Mouse (Mus musculus) MEL (cell line): ENCODE measurements around the gene Gm9945. TPM values are rescaled to one million over a fixed set of nuclear protein-coding genes. Genes with fewer than 3 reads are reported as not detected.

Experiments
- DNase-seq: peaks from one replicate; pipeline ENCODE4 v3.0.0; 2011; ENCODE audit warnings: low read depth, low spot score
- H3K27ac ChIP-seq: 2 replicates; pipeline ENCODE4 v1.5.1; 2012; ENCODE audit warnings: low read depth, mild to moderate bottlenecking, control low read depth, low read length, moderate library complexity; ENCODE audit not compliant: control insufficient read depth
- H3K27me3 ChIP-seq, 2 experiments: fragments of 150-350 bp in 1 of 2; sonication (generic) in 1 of 2; 2 replicates each; pipeline ENCODE4 v1.6.1; 2012; ENCODE audit warnings: low read length in 2 of 2, mild to moderate bottlenecking in 2 of 2, improper control_type of control experiment in 1 of 2, moderate library complexity in 1 of 2; ENCODE audit not compliant: insufficient read depth in 2 of 2, control insufficient read depth in 1 of 2
- H3K36me3 ChIP-seq, 2 experiments: 2 replicates each; pipeline ENCODE4 v1.6.1; 2012 to 2014; ENCODE audit warnings: low read length in 2 of 2, improper control_type of control experiment in 1 of 2, inconsistent platforms in 1 of 2, mild to moderate bottlenecking in 1 of 2; ENCODE audit not compliant: insufficient read depth in 2 of 2, control insufficient read depth in 1 of 2
- H3K4me1 ChIP-seq, 2 experiments: fragments of 150-350 bp in 1 of 2; sonication (generic) in 1 of 2; 2 replicates each; pipeline ENCODE4 v1.6.1; 2012; ENCODE audit warnings: low read length in 2 of 2, improper control_type of control experiment in 1 of 2, mild to moderate bottlenecking in 1 of 2; ENCODE audit not compliant: insufficient read depth in 2 of 2, control insufficient read depth in 1 of 2
- H3K4me3 ChIP-seq, 2 experiments: fragments of 150-350 bp in 1 of 2; sonication (generic) in 1 of 2; 2 replicates each; pipeline ENCODE4 v1.5.1; 2012; ENCODE audit warnings: low read depth in 2 of 2, low read length in 2 of 2, mild to moderate bottlenecking in 2 of 2, moderate library complexity in 2 of 2, control low read depth in 1 of 2, improper control_type of control experiment in 1 of 2; ENCODE audit not compliant: control insufficient read depth in 1 of 2, insufficient read depth in 1 of 2
- H3K79me2 ChIP-seq: 2 replicates; pipeline ENCODE4 v1.6.1; 2012; ENCODE audit warnings: mild to moderate bottlenecking, low read length, moderate library complexity; ENCODE audit not compliant: control insufficient read depth, poor library complexity, insufficient read depth
- H3K9ac ChIP-seq: 2 replicates; pipeline ENCODE4 v1.6.1; 2012; ENCODE audit warnings: low read depth, mild to moderate bottlenecking, control low read depth, low read length, moderate library complexity; ENCODE audit not compliant: control insufficient read depth, poor library complexity, severe bottlenecking
- H3K9me3 ChIP-seq: fragments of 150-350 bp; sonication (generic); replicated peaks from 2 replicates; pipeline ENCODE4 v1.6.1; 2012; ENCODE audit warnings: mild to moderate bottlenecking, low read length, improper control_type of control experiment, moderate library complexity; ENCODE audit not compliant: insufficient read depth
- BHLHE40 ChIP-seq: IDR thresholded peaks from 2 replicates; pipeline ENCODE4 v1.6.1; 2012; ENCODE audit warnings: low read depth, mild to moderate bottlenecking, inconsistent platforms, low read length, improper control_type of control experiment, borderline replicate concordance
- CHD1 ChIP-seq: IDR thresholded peaks from 2 replicates; pipeline ENCODE4 v1.6.1; 2012; ENCODE audit warnings: low read depth, mild to moderate bottlenecking, inconsistent platforms, low read length, improper control_type of control experiment
- CHD2 ChIP-seq: IDR thresholded peaks from 2 replicates; pipeline ENCODE4 v1.6.1; 2011; ENCODE audit warnings: low read length, improper control_type of control experiment
- CTCF ChIP-seq, 3 experiments: IDR thresholded peaks in 2 of 3; conservative IDR thresholded peaks in 1 of 3; 2 replicates each; pipeline ENCODE4 v1.5.1; 2011 to 2012; ENCODE audit warnings: low read length in 3 of 3, low read depth in 2 of 3, mild to moderate bottlenecking in 2 of 3, improper control_type of control experiment in 1 of 3, inconsistent platforms in 1 of 3, mixed read lengths in 1 of 3, moderate library complexity in 1 of 3; ENCODE audit not compliant: control insufficient read depth in 1 of 3, insufficient read depth in 1 of 3, poor library complexity in 1 of 3, severe bottlenecking in 1 of 3
- E2F4 ChIP-seq: IDR thresholded peaks from 2 replicates; pipeline ENCODE4 v1.6.1; 2011; ENCODE audit warnings: low read depth, low read length, improper control_type of control experiment, borderline replicate concordance
- ELF1 ChIP-seq: IDR thresholded peaks from 2 replicates; pipeline ENCODE4 v1.6.1; 2014; ENCODE audit warnings: low read depth, mild to moderate bottlenecking, inconsistent platforms, low read length, improper control_type of control experiment, moderate library complexity
- EP300 ChIP-seq, 2 experiments: IDR thresholded peaks; 2 replicates each; pipeline ENCODE4 v1.6.1; 2011; ENCODE audit warnings: improper control_type of control experiment in 2 of 2, low read length in 2 of 2, low read depth in 1 of 2, mild to moderate bottlenecking in 1 of 2
- ETS1 ChIP-seq: IDR thresholded peaks from 2 replicates; pipeline ENCODE4 v1.6.1; 2012; ENCODE audit warnings: low read depth, mild to moderate bottlenecking, inconsistent platforms, low read length, improper control_type of control experiment, moderate library complexity
- GABPA ChIP-seq: IDR thresholded peaks from 2 replicates; pipeline ENCODE4 v1.6.1; 2012; ENCODE audit warnings: low read depth, mild to moderate bottlenecking, inconsistent platforms, low read length, improper control_type of control experiment, moderate library complexity
- GATA1 ChIP-seq: IDR thresholded peaks from 2 replicates; pipeline ENCODE4 v1.6.1; 2011; ENCODE audit warnings: low read depth, low read length, improper control_type of control experiment
- JUND ChIP-seq: IDR thresholded peaks from 2 replicates; pipeline ENCODE4 v1.6.1; 2011; ENCODE audit warnings: low read depth, mild to moderate bottlenecking, improper control_type of control experiment, low read length
- KAT2A ChIP-seq: conservative IDR thresholded peaks from 2 replicates; pipeline ENCODE4 v1.6.1; 2012; ENCODE audit warnings: low read depth, low read length, improper control_type of control experiment, inconsistent platforms
- MAFK ChIP-seq: IDR thresholded peaks from 2 replicates; pipeline ENCODE4 v1.6.1; 2011; ENCODE audit warnings: low read depth, mild to moderate bottlenecking, low read length, improper control_type of control experiment, borderline replicate concordance
- MAX ChIP-seq: IDR thresholded peaks from 2 replicates; pipeline ENCODE4 v1.6.1; 2011; ENCODE audit warnings: low read length, improper control_type of control experiment
- MAZ ChIP-seq: IDR thresholded peaks from 2 replicates; pipeline ENCODE4 v1.6.1; 2012; ENCODE audit warnings: low read depth, mild to moderate bottlenecking, inconsistent platforms, low read length, improper control_type of control experiment
- MEF2A ChIP-seq: IDR thresholded peaks from 2 replicates; pipeline ENCODE4 v1.6.1; 2014; ENCODE audit warnings: low read depth, mild to moderate bottlenecking, inconsistent platforms, low read length, improper control_type of control experiment; ENCODE audit not compliant: poor library complexity, insufficient replicate concordance, severe bottlenecking; ENCODE audit errors: extremely low read depth
- MXI1 ChIP-seq: IDR thresholded peaks from 2 replicates; pipeline ENCODE4 v1.6.1; 2011; ENCODE audit warnings: mild to moderate bottlenecking, low read depth, low read length, improper control_type of control experiment
- MYB ChIP-seq: IDR thresholded peaks from 2 replicates; pipeline ENCODE4 v1.6.1; 2011; ENCODE audit warnings: mild to moderate bottlenecking, low read depth, low read length, improper control_type of control experiment
- MYC ChIP-seq: IDR thresholded peaks from 2 replicates; pipeline ENCODE4 v1.6.1; 2011; ENCODE audit warnings: low read depth, mild to moderate bottlenecking, low read length, improper control_type of control experiment, moderate library complexity
- NELFE ChIP-seq: IDR thresholded peaks from 2 replicates; pipeline ENCODE4 v1.6.1; 2011; ENCODE audit warnings: low read depth, low read length, improper control_type of control experiment
- NRF1 ChIP-seq: IDR thresholded peaks from 2 replicates; pipeline ENCODE4 v1.6.1; 2014; ENCODE audit warnings: low read depth, mild to moderate bottlenecking, inconsistent platforms, low read length, improper control_type of control experiment, moderate library complexity; ENCODE audit not compliant: poor library complexity, insufficient read depth, severe bottlenecking
- POLR2A ChIP-seq, 2 experiments: IDR thresholded peaks; 2 replicates each; pipeline ENCODE4 v1.6.1; 2011 to 2012; ENCODE audit warnings: low read length in 2 of 2, mild to moderate bottlenecking in 2 of 2, control low read depth in 1 of 2, improper control_type of control experiment in 1 of 2, low read depth in 1 of 2, moderate library complexity in 1 of 2; ENCODE audit not compliant: control insufficient read depth in 1 of 2, insufficient read depth in 1 of 2, poor library complexity in 1 of 2
- POLR2AphosphoS2 ChIP-seq: IDR thresholded peaks from 2 replicates; pipeline ENCODE4 v1.6.1; 2011; ENCODE audit warnings: low read length, improper control_type of control experiment
- POLR2AphosphoS5 ChIP-seq: IDR thresholded peaks from 2 replicates; pipeline ENCODE4 v1.6.1; 2012; ENCODE audit warnings: low read depth, borderline replicate concordance, mild to moderate bottlenecking, inconsistent platforms, low read length, moderate library complexity, mixed read lengths
- RAD21 ChIP-seq: IDR thresholded peaks from 2 replicates; pipeline ENCODE4 v1.6.1; 2011; ENCODE audit warnings: mild to moderate bottlenecking, low read depth, low read length, improper control_type of control experiment
- RCOR1 ChIP-seq: IDR thresholded peaks from 2 replicates; pipeline ENCODE4 v1.6.1; 2012; ENCODE audit warnings: low read depth, mild to moderate bottlenecking, inconsistent platforms, low read length, improper control_type of control experiment
- SIN3A ChIP-seq: IDR thresholded peaks from 2 replicates; pipeline ENCODE4 v1.6.1; 2012; ENCODE audit warnings: low read length, improper control_type of control experiment, inconsistent platforms
- SMC3 ChIP-seq: IDR thresholded peaks from 2 replicates; pipeline ENCODE4 v1.6.1; 2011; ENCODE audit warnings: low read depth, low read length, improper control_type of control experiment
- TAL1 ChIP-seq: IDR thresholded peaks from 2 replicates; pipeline ENCODE4 v1.6.1; 2012; ENCODE audit warnings: mild to moderate bottlenecking, inconsistent platforms, low read length, moderate library complexity, mixed read lengths
- TBP ChIP-seq: IDR thresholded peaks from 2 replicates; pipeline ENCODE4 v1.8.0; 2011; ENCODE audit warnings: low read depth, low read length, improper control_type of control experiment
- TCF12 ChIP-seq: IDR thresholded peaks from 2 replicates; pipeline ENCODE4 v1.6.1; 2014; ENCODE audit warnings: low read depth, mild to moderate bottlenecking, inconsistent platforms, low read length, improper control_type of control experiment, moderate library complexity
- UBTF ChIP-seq: IDR thresholded peaks from 2 replicates; pipeline ENCODE4 v1.6.1; 2012; ENCODE audit warnings: low read depth, mild to moderate bottlenecking, inconsistent platforms, low read length, improper control_type of control experiment, moderate library complexity, borderline replicate concordance; ENCODE audit not compliant: insufficient read depth
- USF1 ChIP-seq: IDR thresholded peaks from 2 replicates; pipeline ENCODE4 v1.6.1; 2014; ENCODE audit warnings: low read depth, mild to moderate bottlenecking, inconsistent platforms, low read length, improper control_type of control experiment, moderate library complexity
- USF2 ChIP-seq, 2 experiments: IDR thresholded peaks; 2 replicates each; pipeline ENCODE4 v1.6.1; 2011 to 2012; ENCODE audit warnings: improper control_type of control experiment in 2 of 2, low read length in 2 of 2, borderline replicate concordance in 1 of 2, inconsistent platforms in 1 of 2, low read depth in 1 of 2, mild to moderate bottlenecking in 1 of 2; ENCODE audit not compliant: insufficient read depth in 1 of 2
- ZC3H11A ChIP-seq: IDR thresholded peaks from 2 replicates; pipeline ENCODE4 v1.6.1; 2012; ENCODE audit warnings: low read depth, mild to moderate bottlenecking, inconsistent platforms, low read length, improper control_type of control experiment
- ZKSCAN1 ChIP-seq: IDR thresholded peaks from 2 replicates; pipeline ENCODE4 v1.6.1; 2012; ENCODE audit warnings: low read depth, mild to moderate bottlenecking, inconsistent platforms, low read length, improper control_type of control experiment, moderate library complexity
- ZMIZ1 ChIP-seq: IDR thresholded peaks from 2 replicates; pipeline ENCODE4 v1.6.1; 2012; ENCODE audit warnings: low read depth, mild to moderate bottlenecking, inconsistent platforms, low read length, improper control_type of control experiment, moderate library complexity
- ZNF384 ChIP-seq: IDR thresholded peaks from 2 replicates; pipeline ENCODE4 v1.6.1; 2012; ENCODE audit warnings: low read depth, mild to moderate bottlenecking, inconsistent platforms, low read length, improper control_type of control experiment
- polyA plus RNA-seq, 2 experiments: library from polyadenylated mRNA; stranded (reverse) in 1 of 2; unstranded in 1 of 2; fragments of >175 nt in 1 of 2; fragments of >200 nt in 1 of 2; gene quantifications; 2 replicates each; pipeline versions ENCODE4 v1.2.1 to v1.2.4; 2012; ENCODE audit warnings: low replicate concordance in 2 of 2, low read depth in 1 of 2; ENCODE audit not compliant: insufficient read length in 2 of 2, insufficient read depth in 1 of 2, missing spikeins in 1 of 2
- total RNA-seq: library from RNA; depleted of rRNA; stranded (reverse); fragments of 300-350 nt; gene quantifications from 2 replicates; pipeline ENCODE4 v1.2.3, GENCODE M21; 2012

Gm9945 gene
- total and polyA plus RNA-seq, 3 experiments = not detected

GRCm38 (mm10) chr11:53521821-53522131 lies 41.8 kb downstream of the Gm9945 start:
- peak overlapping the region; percentile 70 to 75 for H3K4me3 ChIP-seq
- H3K9me3 ChIP-seq = no peaks in the 10 kb centered on the region
- peak overlapping the region; percentile 95 for H3K9ac ChIP-seq
- H3K27me3 ChIP-seq = no peaks in the 10 kb centered on the region
- H3K79me2 ChIP-seq = peaks cover 73% of the 10 kb centered on the region
- peaks cover 6 to 54% of the 10 kb centered on the region in 2 experiments for H3K36me3 ChIP-seq
- H3K27ac ChIP-seq = peak overlapping the region; percentile 98
- DNase-seq = peak; percentile 84
- H3K4me1 ChIP-seq = peaks cover 25 to 62% of the 10 kb centered on the region in 2 experiments
- TF ChIP-seq JUND (peak; percentile 19; the same call in 1 of the 2 replicates), KAT2A (peak; percentile 40; the same call in 1 of the 2 replicates), BHLHE40 (peak; percentile 82), ETS1 (peak; percentile 89), SIN3A (peak; percentile 77), RCOR1 (peak; percentile 88), ZC3H11A (no peak; the same call in 1 of the 2 replicates), TAL1 (no peak), ZNF384 (peak; percentile 100), GABPA (no peak), CHD2 (no peak), E2F4 (no peak), ZKSCAN1 (0 out of 2 replicates have a peak, but pooled peaks have one; percentile 45), UBTF (no peak), CTCF (IDR thresholded peaks at IDR 0.05 in 2 of 3, conservative IDR thresholded peaks at IDR 0.05 in 1 of 3; ENCODE audit: control insufficient read depth in 1 of 3, insufficient read depth in 1 of 3, low read depth in 2 of 3, low read length in 3 of 3, poor library complexity in 1 of 3, severe bottlenecking in 1 of 3) (no peak), TBP (peak; percentile 83), USF2 (IDR thresholded peaks at IDR 0.05; ENCODE audit: borderline replicate concordance in 1 of 2, insufficient read depth in 1 of 2, low read depth in 1 of 2, low read length in 2 of 2) (no peak), MAFK (no peak; the same call in 1 of the 2 replicates), POLR2AphosphoS5 (no peak), ELF1 (no peak), RAD21 (no peak), NELFE (peak; percentile 50), NRF1 (no peak), MYB (peak; percentile 92), MAX (peak; percentile 45; the same call in 1 of the 2 replicates), CHD1 (peak; percentile 91; the same call in 1 of the 2 replicates), POLR2A (IDR thresholded peaks at IDR 0.05; ENCODE audit: control insufficient read depth in 1 of 2, insufficient read depth in 1 of 2, low read depth in 1 of 2, low read length in 2 of 2, poor library complexity in 1 of 2) (no peak; a peak in 2 of 4 replicates), MXI1 (no peak), MEF2A (peak; percentile 50; the same call in 1 of the 2 replicates), GATA1 (peak; percentile 95), MAZ (no peak), MYC (0 out of 2 replicates have a peak, but pooled peaks have one; percentile 32), POLR2AphosphoS2 (no peak), SMC3 (no peak), EP300 (IDR thresholded peaks at IDR 0.05; ENCODE audit: low read depth in 1 of 2, low read length in 2 of 2) (peak; percentile 84 to 95), USF1 (no peak), ZMIZ1 (no peak), TCF12 (peak; percentile 91)
